Mouse (Mus musculus) spleen, postnatal 14 days (tissue): Measurements from ENCODE around the gene Primpol.

Experiments
- DNase-seq, 2 experiments: peaks; one replicate each; pipeline ENCODE4 v3.0.0; 2021 to 2022; ENCODE audit warnings: low spot score in 2 of 2

The Primpol gene

DNA sequence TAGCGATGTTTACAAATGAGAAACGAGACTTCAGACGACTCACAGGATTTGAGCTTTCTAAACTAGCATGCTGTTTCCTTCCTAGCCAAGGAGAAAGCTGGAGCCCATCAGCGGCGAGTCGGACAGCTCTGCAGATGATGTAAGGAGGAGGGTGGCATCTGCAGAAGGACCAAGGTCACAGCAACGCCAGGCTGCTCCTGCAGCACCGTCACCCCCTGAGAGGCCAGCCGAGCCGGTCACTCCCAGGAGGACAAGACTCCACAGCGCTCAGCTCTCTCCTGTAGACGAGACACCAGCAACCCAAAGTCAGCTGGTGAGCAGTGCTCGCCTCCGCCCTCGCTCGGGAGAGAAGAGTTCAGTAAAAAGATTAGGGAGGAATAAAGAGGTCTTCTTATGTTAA lies 54.7 kb downstream of the Primpol start:
- DNase-seq, result no peak

DNA sequence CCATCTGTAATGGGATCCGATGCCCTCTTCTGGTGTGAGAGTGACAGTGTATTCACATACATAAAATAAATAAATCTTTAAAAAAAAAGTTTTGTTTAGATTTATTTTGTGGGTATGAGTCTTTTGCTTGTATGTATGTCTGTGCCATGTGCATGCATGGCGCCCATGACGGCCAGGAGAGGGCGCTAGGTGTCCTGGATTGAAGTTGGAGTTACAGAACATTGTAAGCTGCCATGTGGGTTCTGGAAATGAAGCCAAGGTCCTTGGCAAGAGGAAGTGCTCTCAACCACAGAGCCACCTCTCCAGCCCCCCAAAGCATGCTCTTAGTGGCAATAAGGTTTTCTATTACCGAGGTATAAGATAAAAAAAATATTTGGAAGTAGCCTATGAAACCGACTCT lies 57.6 kb downstream of the Primpol start:
- peak in 1 of 2 experiments; percentile 41 for DNase-seq

DNA sequence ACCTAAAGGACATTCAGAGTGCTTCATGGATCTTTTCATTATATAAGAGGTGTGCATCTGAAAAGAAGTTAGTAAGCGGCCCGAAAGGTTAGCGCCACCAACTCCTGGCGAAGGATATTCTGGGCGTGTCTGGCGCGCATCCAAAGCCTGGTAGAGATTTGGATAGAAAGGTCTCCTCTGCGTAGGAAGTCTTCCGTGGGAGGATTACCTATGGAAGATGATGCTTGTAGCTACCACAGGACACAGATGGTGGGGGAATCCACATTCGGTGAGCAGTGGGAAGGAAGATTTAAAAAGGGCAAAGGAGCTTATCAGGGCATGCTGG lies 64.6 kb downstream of the Primpol start:
- peak; percentile 29 to 60 for DNase-seq

DNA sequence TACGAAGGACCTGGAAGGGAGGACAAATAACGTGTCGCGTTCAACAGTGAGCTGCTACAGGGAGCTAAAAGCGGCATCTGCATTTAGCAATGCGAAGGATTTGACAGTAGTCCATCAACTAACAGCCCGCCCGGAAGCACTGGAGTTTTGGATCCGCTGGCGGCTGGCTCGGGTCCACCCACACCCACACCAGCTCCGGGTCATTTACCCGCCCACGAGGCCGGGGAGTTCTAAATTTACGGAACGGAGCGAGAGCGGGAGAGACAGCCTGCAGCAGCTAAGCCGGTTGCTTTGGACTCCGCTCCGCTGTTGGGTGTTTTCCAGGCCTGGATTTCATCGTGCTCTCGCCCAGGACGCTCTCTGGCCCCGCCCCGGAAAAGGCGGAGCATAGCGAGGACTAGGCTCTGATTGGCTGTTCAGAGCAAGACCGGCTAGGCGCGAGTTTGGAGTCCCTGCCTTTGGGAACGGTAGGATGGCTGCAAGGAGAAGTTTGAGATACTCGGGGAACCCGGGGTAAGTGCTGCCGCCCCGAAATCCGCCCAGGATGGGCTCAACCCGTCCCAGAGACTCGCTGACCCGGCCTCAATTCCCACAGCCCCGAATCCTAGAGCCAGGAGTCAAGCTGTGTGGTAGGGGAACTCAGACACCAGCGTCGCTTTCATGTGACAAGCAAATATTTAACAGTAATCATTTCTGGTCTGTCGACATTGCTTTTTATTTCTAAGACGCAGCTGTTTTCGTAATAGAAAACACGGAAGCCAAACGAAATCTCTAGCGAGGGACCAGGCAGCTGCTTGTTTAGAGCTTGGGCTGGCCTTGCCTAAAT lies 65.2 kb downstream of the Primpol start, which contains the start of gene Cenpu:
Gene Cenpu, plus strand, starts transcription at position 414 of the 826 bp plus-strand sequence.
- DNase-seq, result peak; percentile 99

DNA sequence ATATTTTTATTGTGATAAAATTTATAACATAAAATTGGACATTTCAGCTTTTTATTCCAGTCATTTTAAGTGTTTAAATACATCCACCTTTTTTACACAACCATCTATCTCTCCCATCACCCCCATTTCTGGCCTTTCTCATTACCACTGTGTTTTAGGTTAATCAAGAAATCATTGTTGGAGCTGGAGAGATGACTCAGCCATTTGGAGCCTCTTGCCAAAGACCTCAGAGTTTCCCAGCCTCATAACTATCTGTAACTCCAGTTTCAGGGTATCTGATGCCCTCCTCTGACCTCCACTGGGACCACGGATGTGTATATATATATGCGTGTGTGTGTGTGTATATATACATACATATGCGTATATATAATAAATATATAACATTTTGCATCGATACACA lies 66.0 kb downstream of the Primpol start:
- DNase-seq, result no peak

DNA sequence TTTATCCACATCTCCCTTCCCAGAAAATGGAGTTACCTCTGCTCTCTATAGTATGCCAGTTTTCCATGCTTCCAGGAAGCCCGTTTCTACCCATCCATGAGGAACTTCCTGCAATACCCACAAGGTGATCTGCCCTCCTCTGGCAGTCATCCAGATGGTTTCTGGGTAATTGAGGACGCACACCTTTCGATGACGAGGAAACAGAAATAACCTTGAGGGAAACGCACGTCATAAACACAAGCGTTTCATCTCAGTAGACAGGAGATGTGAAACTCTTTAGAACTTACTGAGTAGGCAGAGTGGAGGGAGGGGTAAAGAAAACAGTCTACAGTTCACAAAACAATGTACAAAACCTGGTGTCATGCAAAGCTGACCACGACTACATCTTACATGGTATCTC lies 67.0 kb downstream of the Primpol start:
- no peak for DNase-seq

DNA sequence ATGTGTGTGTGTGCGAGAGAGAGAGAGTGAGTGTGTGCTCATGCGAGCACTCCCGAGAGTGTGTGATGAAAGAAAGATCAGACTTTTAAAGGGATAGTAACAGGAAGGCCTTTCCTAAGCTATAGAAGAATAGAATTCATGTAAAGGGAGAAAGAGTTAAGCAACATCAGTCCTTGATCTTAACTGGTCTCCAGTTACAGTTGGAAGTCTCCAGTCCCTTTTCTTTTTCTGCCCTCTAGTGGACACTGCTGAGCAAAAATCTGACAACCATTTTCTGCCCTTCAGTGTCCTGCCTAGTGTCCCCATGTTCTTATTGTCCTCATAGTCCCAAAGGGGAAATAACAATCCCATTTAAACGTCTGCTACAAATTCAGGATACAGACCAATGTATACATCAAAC lies 69.8 kb downstream of the Primpol start:
- peak in 1 of 2 experiments; percentile 33 for DNase-seq

DNA sequence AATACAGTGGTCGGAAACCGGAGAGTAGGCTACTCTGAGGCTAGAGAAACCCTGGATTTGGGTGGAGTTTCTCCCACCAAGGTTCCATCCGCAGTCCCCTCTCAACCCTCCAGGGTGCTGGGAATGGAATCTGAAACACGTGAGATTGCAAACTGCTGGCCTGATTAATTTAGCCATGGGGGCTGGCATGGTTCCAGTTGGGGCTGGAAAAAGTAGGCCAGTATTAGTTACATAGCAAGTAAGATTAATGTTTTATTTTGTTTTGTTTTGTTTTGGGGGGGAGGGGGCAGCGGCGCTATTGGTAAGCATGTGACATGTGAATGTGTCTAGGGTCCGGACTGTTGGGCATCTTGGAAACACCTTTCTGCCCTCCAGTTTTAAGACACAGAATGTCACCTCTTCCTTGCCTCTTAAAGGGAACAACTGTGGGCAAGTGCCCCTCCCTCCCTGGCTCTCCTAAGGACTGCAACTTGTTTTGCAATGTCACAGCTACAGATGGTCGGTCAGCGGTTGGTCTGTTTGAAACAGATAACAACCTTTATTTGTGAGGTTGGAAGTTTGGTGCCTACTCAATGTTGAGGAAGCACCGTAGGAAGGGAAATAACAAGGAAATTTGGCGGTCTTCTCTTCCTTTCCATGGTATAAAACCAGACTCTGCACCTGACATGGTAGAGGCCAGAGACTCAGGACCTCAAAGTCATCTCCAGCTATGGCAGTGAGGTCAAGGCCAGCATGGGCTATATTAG lies 70.4 kb downstream of the Primpol start:
- DNase-seq, result peak; percentile 24 to 49

DNA sequence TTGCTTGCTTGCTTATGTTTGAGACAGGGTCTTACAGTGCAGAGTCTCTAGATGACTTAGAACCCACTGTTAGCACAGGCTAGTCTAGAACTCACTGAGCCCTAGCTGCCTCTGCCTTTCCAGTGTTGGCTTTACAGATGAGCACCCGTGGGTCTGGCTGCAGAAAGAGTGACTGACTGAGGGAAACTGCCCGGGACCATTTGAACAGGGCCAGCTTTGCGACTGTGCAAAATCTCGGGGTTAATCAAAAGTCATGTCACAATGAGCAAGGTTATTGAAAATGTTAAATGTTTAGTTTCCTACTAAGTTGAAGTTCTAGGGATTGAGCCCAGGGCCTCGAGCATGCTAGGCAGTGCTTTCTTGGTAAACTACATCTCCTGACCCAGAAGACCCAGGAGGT lies 71.2 kb downstream of the Primpol start:
- no peak for DNase-seq

DNA sequence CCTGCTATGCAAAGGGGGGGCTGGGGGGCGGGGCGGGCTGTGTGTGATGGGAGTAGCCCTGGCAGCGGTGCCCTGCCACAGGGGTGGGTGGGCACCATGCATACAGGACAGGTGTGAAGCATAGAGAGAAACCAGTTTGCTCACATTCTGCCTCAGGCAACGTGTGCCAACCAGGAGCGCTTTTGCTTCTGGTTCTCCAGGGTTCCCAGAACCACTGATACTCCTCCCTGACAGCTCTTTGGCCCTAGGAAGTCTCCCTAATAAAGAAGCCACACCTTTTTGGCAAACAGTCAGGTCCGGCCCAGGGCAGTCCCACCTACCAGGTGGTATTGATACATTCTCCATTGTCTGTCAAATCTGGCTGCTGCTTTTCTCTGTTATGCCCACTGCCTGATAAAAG lies 73.3 kb downstream of the Primpol start:
- DNase-seq, result no peak

DNA sequence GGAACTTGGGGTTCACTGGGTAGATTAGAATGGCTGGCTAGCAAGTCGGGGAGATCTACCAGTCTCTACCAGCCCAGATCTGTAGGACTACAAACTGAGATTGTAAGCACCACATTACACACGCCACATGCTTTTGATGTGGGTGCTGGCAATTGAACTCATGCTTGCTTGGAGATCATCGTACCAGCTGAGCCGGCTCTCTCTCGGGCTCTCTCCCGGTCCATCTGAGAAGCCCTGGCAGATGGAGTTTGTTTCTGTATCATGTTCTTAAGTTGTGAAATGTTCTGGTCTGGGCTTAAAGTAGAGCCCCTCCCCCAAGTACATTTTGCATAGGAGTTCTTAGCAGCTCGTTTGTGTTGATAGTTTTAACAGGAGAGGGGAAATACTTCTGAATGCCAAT lies 73.8 kb downstream of the Primpol start:
- no peak for DNase-seq

DNA sequence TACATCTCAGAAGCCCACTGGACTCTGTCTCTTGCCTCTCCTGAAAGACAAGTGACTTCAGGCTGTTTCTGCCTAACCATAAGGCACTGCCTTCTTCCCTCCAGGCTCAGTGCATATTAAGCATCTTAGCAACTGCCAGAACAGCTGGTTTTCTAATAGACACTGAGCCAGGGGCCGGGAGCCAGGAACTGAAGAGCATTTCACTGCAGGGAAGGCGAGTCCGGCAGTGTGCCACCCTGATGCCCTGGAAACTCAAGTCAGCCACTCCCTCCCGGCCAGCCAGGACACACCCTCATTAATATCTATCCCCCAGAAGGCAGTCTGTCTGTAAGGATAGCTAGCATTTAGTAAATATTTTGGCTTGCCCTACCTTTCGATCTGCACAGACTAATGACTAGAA lies 77.3 kb downstream of the Primpol start:
- DNase-seq, result peak; percentile 57 to 60

DNA sequence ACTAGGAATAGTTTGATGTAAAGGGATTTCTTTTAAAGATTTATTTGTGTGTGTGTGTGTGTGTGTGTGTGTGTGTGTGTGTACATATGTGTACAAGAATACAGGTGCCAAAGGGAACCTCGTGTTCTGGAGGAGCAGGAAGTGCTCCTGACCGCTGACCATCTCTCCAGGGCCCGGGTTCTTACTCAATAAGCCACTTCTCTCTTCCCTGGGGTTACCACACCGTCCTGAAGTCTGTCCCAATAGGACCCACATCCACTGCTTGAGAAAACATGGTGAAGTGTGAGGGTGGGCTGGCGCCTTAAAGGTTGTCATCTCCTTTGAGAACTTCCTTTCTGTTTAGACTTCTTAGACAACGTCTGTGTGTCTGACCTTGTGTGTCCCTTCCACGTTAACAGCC lies 83.1 kb downstream of the Primpol start:
- no peak for DNase-seq

DNA sequence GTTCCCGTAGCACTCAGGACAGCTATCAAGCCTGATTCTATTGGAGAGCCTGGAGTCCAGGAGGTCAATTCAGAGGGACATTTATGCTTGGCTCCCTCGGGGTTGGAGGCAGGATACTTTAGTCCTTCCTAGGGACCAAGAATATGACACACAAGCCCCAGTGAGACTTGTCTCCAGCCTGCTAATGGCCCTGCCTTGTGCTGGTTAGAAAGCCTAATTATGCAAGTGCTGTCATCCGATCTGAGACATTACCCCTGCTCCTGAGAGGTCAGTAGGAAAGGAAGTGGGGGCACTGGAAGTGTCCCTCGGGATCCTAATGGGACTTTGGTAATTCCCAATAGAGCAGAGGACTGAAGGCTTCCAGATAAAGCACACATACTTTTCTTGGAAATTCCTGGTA lies 86.5 kb downstream of the Primpol start:
- DNase-seq, result no peak

DNA sequence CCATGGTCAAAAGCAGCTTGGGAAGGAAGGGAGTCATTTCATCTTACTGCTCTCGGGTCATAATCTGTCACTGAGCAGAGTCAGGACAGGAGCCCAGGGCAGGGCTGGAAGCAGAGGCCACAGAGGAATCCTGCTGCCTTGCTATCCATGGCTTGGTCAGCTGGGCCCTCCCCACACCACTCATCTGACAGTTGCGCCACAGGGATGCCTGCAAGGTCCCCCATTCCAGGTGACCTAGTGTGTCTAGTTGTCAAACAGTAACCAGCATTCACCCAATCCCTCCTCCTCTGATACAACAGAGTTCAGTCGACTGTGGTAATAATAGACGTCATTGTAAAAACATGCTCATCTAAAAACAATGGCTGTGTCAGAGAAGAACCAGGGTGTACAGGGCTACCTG lies 87.5 kb downstream of the Primpol start:
- no peak for DNase-seq

DNA sequence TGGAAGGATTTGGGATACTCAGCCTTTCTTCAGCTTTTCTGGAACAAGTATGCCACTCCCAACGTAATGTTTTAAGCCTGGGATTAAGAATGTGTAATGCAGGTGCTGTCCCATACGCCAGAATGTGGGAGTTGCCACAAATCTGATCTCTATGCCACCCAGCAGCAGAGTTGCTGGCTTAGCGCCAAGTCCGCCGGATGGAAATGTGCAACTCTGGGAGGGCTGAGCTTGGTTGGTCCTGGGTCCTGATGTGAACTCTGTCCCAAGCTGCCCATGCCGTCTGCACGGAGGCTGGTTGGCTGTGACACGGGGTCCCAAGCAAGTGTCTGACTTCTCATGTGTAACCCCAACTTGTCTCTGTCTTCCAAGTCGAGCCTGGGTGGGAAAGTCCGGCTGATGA lies 90.2 kb downstream of the Primpol start:
- no peak for DNase-seq

DNA sequence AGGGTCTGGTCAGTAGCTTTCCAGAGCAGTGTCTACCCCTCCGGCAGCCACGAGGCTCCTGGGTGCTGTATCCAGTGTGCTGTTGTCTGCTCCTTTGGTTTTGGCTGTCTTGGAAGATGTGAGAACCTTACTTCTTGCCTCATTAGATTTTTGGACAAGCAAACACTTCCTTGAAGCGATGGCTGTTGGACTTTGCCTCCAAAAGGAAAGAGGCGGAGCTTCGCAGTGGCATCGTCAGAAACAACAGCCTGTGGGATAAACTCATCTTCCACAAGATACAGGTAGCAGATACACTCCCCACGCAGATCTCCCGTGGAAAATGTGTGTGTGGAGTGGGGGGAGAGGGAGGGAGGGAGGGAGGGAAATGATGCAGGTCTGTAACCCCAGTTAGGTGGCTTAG lies 90.9 kb downstream of the Primpol start:
- DNase-seq, result no peak
